Mouse (Mus musculus): ENCODE measurements around the gene Adgrb3.
"Not testable (repeated sequence)": the region's sequence is repeated elsewhere in the genome, so short reads cannot be mapped to it uniquely, and the experiment has no call there.

Gene Adgrb3

GRCm38 (mm10) chr1:25503524-25503923, 326.0 kb downstream of the Adgrb3 start:
- no peak for DNase-seq

- DNase-seq, result no peak
Measured at GRCm38 (mm10) chr1:25495202-25495914, 334.1 kb downstream of the Adgrb3 start.

GRCm38 (mm10) chr1:25491503-25491902, 338.0 kb downstream of the Adgrb3 start:
- DNase-seq, result no peak

GRCm38 (mm10) chr1:25490174-25490573, 339.3 kb downstream of the Adgrb3 start:
- DNase-seq, result no peak

- no peak for DNase-seq
Measured at GRCm38 (mm10) chr1:25475699-25476098, 353.8 kb downstream of the Adgrb3 start.

- DNase-seq, result no peak
Measured at GRCm38 (mm10) chr1:25474469-25474868, 355.0 kb downstream of the Adgrb3 start.

GRCm38 (mm10) chr1:25471612-25472011, 357.9 kb downstream of the Adgrb3 start:
- DNase-seq, result not testable (repeated sequence)

GRCm38 (mm10) chr1:25462612-25463011, 366.9 kb downstream of the Adgrb3 start:
- no peak for DNase-seq

GRCm38 (mm10) chr1:25435506-25435905, 394.0 kb downstream of the Adgrb3 start:
- no peak for DNase-seq

GRCm38 (mm10) chr1:25430219-25430862, 399.2 kb downstream of the Adgrb3 start:
- DNase-seq, result no peak

GRCm38 (mm10) chr1:25420701-25421100, 408.8 kb downstream of the Adgrb3 start:
- DNase-seq, result no peak

GRCm38 (mm10) chr1:25419378-25419777, 410.1 kb downstream of the Adgrb3 start:
- no peak for DNase-seq

- DNase-seq, result no peak
Measured at GRCm38 (mm10) chr1:25415084-25415483, 414.4 kb downstream of the Adgrb3 start.

- no peak for DNase-seq
Measured at GRCm38 (mm10) chr1:25364186-25364585, 465.3 kb downstream of the Adgrb3 start.

GRCm38 (mm10) chr1:25358554-25358953, 471.0 kb downstream of the Adgrb3 start:
- DNase-seq, result no peak

GRCm38 (mm10) chr1:25355486-25355885, 474.0 kb downstream of the Adgrb3 start:
- DNase-seq, result no peak

GRCm38 (mm10) chr1:25344876-25345275, 484.6 kb downstream of the Adgrb3 start:
- DNase-seq, result no peak

- DNase-seq, result no peak
Measured at GRCm38 (mm10) chr1:25325406-25325805, 504.1 kb downstream of the Adgrb3 start.

GRCm38 (mm10) chr1:25317142-25317541, 512.4 kb downstream of the Adgrb3 start:
- DNase-seq, result no peak

- DNase-seq, result no peak
Measured at GRCm38 (mm10) chr1:25312344-25312743, 517.2 kb downstream of the Adgrb3 start.

- DNase-seq, result no peak
Measured at GRCm38 (mm10) chr1:25310066-25310465, 519.4 kb downstream of the Adgrb3 start.

GRCm38 (mm10) chr1:25281471-25281870, 548.0 kb downstream of the Adgrb3 start:
- no peak for DNase-seq

- no peak for DNase-seq
Measured at GRCm38 (mm10) chr1:25250562-25250961, 578.9 kb downstream of the Adgrb3 start.

- no peak for DNase-seq
Measured at GRCm38 (mm10) chr1:25242436-25242835, 587.1 kb downstream of the Adgrb3 start.

Data from kidney, adult 9 months (tissue).